Mouse (Mus musculus): ENCODE measurements at regions not wholly inside any gene's neighbourhood (a gene's known extent, or its start where the extent isn't known, plus 50 kb on each side); places are given as distances from the start of the nearest gene placed in this dataset.

DNA sequence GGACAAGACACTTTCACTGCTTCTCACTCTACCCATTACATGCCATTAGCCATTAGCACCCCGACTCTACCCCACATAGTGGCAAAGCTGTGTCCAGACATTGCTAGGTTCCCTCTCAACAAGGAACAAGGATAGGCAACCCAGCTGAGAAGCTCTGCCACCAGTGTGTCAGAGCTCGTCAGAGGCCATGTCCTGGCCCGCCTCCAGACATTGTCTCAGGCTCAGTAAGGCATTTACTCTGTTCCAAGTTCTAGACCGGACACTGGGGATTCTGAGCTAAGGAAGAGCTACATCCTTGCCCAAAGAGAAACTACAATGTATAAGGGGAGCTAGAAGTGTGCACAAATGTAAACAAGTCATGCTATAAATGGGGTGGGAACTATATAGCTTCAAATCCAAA, 66.2 kb upstream of the Gm15217 start:
- TF ChIP-seq CTCF (IDR thresholded peaks at IDR 0.05; ENCODE audit: extremely low read depth, insufficient read depth, insufficient read length, insufficient replicate concordance), result no peak
- no peak for TF ChIP-seq POLR2A (IDR thresholded peaks at IDR 0.05; ENCODE audit: low read depth, low read length)
